8 mouse cellular contexts compared by ENCODE assay signal in the genomic region with DNA sequence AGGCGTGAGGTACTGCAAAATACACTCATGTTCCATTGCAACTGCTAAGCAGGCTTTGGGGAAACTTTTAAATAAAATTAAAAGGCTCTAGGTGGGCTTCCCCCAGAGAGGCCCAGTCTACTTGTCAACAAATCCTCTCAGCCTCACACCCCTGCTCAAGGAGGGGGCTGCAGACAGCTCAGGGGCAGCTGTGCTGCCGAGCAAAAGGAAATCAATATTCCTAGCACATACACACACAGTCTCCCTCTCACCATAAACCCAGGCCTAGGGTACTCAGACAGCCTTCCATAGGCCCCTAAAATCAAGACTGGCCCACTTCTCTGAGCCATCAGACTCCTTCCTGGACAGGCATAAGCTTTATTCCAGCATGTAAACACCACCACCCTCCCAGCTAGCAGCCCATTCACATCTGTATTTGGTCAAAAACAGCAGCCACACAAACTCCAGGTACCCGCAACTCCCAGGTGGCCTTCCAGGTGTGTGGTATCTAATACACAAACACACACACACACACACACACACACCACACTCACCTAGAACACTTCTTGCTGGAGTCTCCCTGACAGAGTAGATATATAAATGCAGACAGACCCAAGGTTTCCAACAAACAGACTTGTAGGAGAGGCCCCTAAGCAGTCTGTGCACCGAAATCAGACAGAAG.
DNase-seq lines count a peak whose midpoint lies in the region; ATAC-seq lines count a peak whose summit lies in the region.

No protein-coding gene starts in this region.

- H3K9ac ChIP-seq in hindbrain, embryonic 14.5 days, result peak overlapping the region; percentile 50
- H3K9ac ChIP-seq in midbrain, embryonic 14.5 days (replicated peaks; ENCODE audit: low read length), result peak overlapping the region; percentile 59

- H3K9me3 ChIP-seq in embryonic facial prominence, embryonic 10.5 days, result no peaks in the 10 kb centered on the region
- H3K9me3 ChIP-seq in hindbrain, embryonic 14.5 days (ENCODE audit: control insufficient read depth, low read length), result no peaks in the 10 kb centered on the region
- H3K9me3 ChIP-seq in midbrain, embryonic 14.5 days (ENCODE audit: control insufficient read depth, low read length), result no peaks in the 10 kb centered on the region

- intact Hi-C loops in gastrocnemius, postnatal 14 days (cut with DNase I; ENCODE audit: low total_unique reads), result no loop called here
- intact Hi-C loops in left cerebral cortex, postnatal 36 days (cut with DNase I), result no loop called here

- H3K4me2 ChIP-seq in hindbrain, embryonic 14.5 days (replicated peaks), result peak overlapping the region; percentile 69
- H3K4me2 ChIP-seq in midbrain, embryonic 14.5 days (ENCODE audit: low read length), result peak overlapping the region; percentile 85

- H3K36me3 ChIP-seq in embryonic facial prominence, embryonic 10.5 days (replicated peaks), result no peaks in the 10 kb centered on the region
- H3K36me3 ChIP-seq in hindbrain, embryonic 14.5 days (replicated peaks; ENCODE audit: control insufficient read depth, insufficient read depth), result no peaks in the 10 kb centered on the region
- H3K36me3 ChIP-seq in midbrain, embryonic 14.5 days (ENCODE audit: control insufficient read depth, insufficient read depth, low read length), result no peaks in the 10 kb centered on the region

- ATAC-seq in hindbrain, embryonic 14.5 days (ENCODE audit: low FRiP score), result peak; percentile 41; the same call in 1 of the 2 replicates
- no peak; the same call in 1 of the 2 replicates for ATAC-seq in midbrain, embryonic 14.5 days (ENCODE audit: low FRiP score, low TSS enrichment)

- peak; percentile 5 for DNase-seq in kidney, postnatal 10 days
- no peak for DNase-seq in kidney, adult 8-10 months
- no peak for DNase-seq in embryonic facial prominence, embryonic 10.5 days (ENCODE audit: low spot score)
- no peak for DNase-seq in hindbrain, embryonic 14.5 days (ENCODE audit: low spot score)
- peak; percentile 60 for DNase-seq in midbrain, embryonic 14.5 days
- no peak for DNase-seq in gastrocnemius, postnatal 14 days
- no peak for DNase-seq in testis, postnatal 10 days (ENCODE audit: low spot score)
- no peak for DNase-seq in left cerebral cortex, postnatal 36 days (ENCODE audit: low spot score in 2 of 2)

- H3K27ac ChIP-seq in embryonic facial prominence, embryonic 10.5 days (replicated peaks), result peak overlapping the region; percentile 88
- peak overlapping the region; percentile 56 for H3K27ac ChIP-seq in hindbrain, embryonic 14.5 days
- peak overlapping the region; percentile 55 for H3K27ac ChIP-seq in midbrain, embryonic 14.5 days (replicated peaks; ENCODE audit: low read depth, low read length)

- WGBS in embryonic facial prominence, embryonic 10.5 days, result 64% methylated on average over 4 of the region's 4 CpGs
- WGBS in hindbrain, embryonic 14.5 days, result 61% methylated on average over 4 of the region's 4 CpGs
- 55% methylated on average over 4 of the region's 4 CpGs for WGBS in midbrain, embryonic 14.5 days

- no peaks in the 10 kb centered on the region for H3K27me3 ChIP-seq in embryonic facial prominence, embryonic 10.5 days (replicated peaks; ENCODE audit: low read depth, poor library complexity, severe bottlenecking)
- H3K27me3 ChIP-seq in hindbrain, embryonic 14.5 days (ENCODE audit: control insufficient read depth, insufficient read depth, low read length), result no peaks in the 10 kb centered on the region
- no peaks in the 10 kb centered on the region for H3K27me3 ChIP-seq in midbrain, embryonic 14.5 days (ENCODE audit: control insufficient read depth, insufficient read depth, low read length)

- peaks cover 65% of the 10 kb centered on the region for H3K4me1 ChIP-seq in embryonic facial prominence, embryonic 10.5 days
- peaks cover 68% of the 10 kb centered on the region for H3K4me1 ChIP-seq in hindbrain, embryonic 14.5 days (replicated peaks; ENCODE audit: control insufficient read depth, insufficient read depth, low read length)
- peaks cover 61% of the 10 kb centered on the region for H3K4me1 ChIP-seq in midbrain, embryonic 14.5 days (ENCODE audit: control insufficient read depth, insufficient read depth, low read length)

- peak overlapping the region; percentile 74 for H3K4me3 ChIP-seq in embryonic facial prominence, embryonic 10.5 days
- peak overlapping the region; percentile 46 for H3K4me3 ChIP-seq in hindbrain, embryonic 14.5 days (replicated peaks; ENCODE audit: low read length)
- H3K4me3 ChIP-seq in midbrain, embryonic 14.5 days (replicated peaks; ENCODE audit: low read depth, low read length), result peak overlapping the region; percentile 50

Comparison
In these comparisons a context has a peak if more than half of its experiments do, and no peak if none do; other contexts are left out.
1. DNase-seq: peak in kidney, postnatal 10 days (single experiment) and midbrain, embryonic 14.5 days (single experiment); none in kidney, adult 8-10 months (0 of 2), embryonic facial prominence, embryonic 10.5 days (single experiment), hindbrain, embryonic 14.5 days (single experiment), gastrocnemius, postnatal 14 days (single experiment), testis, postnatal 10 days (single experiment) and left cerebral cortex, postnatal 36 days (0 of 2).
2. Peak in every context shown above with its lines, with median percentiles within 50 percentile points of each other: H3K27ac ChIP-seq and H3K4me3 ChIP-seq.